Mouse (Mus musculus): ENCODE measurements around the gene Crlf3. TPM values are rescaled to one million over a fixed set of nuclear protein-coding genes. Genes with fewer than 3 reads are reported as not detected.

Crlf3 gene
- polyA plus RNA-seq, 1 experiment from 2014 or later = 26.5 TPM

DNA sequence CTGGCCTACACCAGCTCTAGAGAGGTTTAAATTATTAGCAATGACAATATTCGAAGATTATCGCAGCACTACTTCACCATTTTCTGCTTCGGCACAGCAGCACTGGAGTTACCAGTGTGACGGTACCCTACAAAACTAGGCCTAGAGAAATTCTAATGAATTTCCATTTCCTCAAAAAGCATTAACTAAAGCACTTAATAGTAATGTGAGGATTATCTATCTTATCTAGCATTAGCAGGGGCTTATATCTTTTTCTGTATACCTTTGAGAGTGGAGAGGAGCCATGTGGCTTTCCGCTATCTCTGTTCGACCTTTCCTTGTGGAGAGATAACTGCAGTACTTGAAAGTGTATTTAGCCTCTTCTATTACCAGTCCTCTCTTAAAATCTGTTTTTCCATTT lies 1.0 kb downstream of the Crlf3 start:
- Histone ChIP-seq H3K27ac (no peak overlapping the region), H3K9ac (ENCODE audit: low read depth, low read length) (0 out of 2 replicates have a peak overlapping the region, but pooled peaks have one; percentile 95), H3K4me2 (ENCODE audit: low read length) (peak overlapping the region; percentile 75), H3K4me3 (replicated peaks; ENCODE audit: low read depth, low read length) (peak overlapping the region; percentile 94), H3K9me3 (replicated peaks; ENCODE audit: low read length) (no peaks in the 10 kb centered on the region), H3K36me3 (ENCODE audit: insufficient read depth, low read length) (no peaks in the 10 kb centered on the region), H3K4me1 (replicated peaks; ENCODE audit: insufficient read depth, low read length) (0 out of 2 replicates have a peak, but pooled peaks cover 8% of the 10 kb centered on the region), H3K27me3 (ENCODE audit: insufficient read depth, low read length) (no peaks in the 10 kb centered on the region)
- no peak for ATAC-seq (replicated peaks; ENCODE audit: low FRiP score, low read depth)
- 68% methylated on average over 6 of the region's 6 CpGs for WGBS
- no peak for TF ChIP-seq CTCF (IDR thresholded peaks at IDR 0.05; ENCODE audit: low read depth)
- DNase-seq (ENCODE audit: low spot score) = no peak

DNA sequence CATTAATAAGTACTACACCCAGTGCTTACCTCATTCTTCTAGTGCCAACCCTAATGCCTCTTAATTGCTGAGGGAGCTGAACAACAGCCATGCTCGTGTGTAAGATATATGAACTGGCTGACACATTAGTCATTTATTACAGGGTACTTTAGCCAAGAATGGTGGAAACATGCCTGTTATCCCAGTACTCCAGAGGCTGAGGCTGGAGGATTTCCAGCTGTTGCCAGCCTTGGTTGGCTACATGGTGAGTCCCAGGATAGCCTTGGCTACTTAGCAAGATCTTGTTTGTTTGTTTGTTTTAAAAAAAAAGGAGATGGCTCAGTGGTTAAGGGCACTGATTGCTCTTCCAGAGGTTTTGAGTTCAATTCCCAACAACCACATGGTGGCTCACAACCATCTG lies 2.0 kb downstream of the Crlf3 start:
- H3K27ac ChIP-seq = no peak overlapping the region
- WGBS = 15% methylated on average over 1 of the region's 1 CpGs
- no peak overlapping the region for H3K4me3 ChIP-seq (replicated peaks; ENCODE audit: low read depth, low read length)
- DNase-seq (ENCODE audit: low spot score) = no peak
- no peaks in the 10 kb centered on the region for H3K9me3 ChIP-seq (replicated peaks; ENCODE audit: low read length)
- no peak for TF ChIP-seq CTCF (IDR thresholded peaks at IDR 0.05; ENCODE audit: low read depth)
- no peaks in the 10 kb centered on the region for H3K36me3 ChIP-seq (ENCODE audit: insufficient read depth, low read length)
- H3K9ac ChIP-seq (ENCODE audit: low read depth, low read length) = no peak overlapping the region
- no peak for ATAC-seq (replicated peaks; ENCODE audit: low FRiP score, low read depth)
- H3K27me3 ChIP-seq (ENCODE audit: insufficient read depth, low read length) = no peaks in the 10 kb centered on the region
- H3K4me1 ChIP-seq (replicated peaks; ENCODE audit: insufficient read depth, low read length) = 0 out of 2 replicates have a peak, but pooled peaks cover 8% of the 10 kb centered on the region
- H3K4me2 ChIP-seq (ENCODE audit: low read length) = no peak overlapping the region

DNA sequence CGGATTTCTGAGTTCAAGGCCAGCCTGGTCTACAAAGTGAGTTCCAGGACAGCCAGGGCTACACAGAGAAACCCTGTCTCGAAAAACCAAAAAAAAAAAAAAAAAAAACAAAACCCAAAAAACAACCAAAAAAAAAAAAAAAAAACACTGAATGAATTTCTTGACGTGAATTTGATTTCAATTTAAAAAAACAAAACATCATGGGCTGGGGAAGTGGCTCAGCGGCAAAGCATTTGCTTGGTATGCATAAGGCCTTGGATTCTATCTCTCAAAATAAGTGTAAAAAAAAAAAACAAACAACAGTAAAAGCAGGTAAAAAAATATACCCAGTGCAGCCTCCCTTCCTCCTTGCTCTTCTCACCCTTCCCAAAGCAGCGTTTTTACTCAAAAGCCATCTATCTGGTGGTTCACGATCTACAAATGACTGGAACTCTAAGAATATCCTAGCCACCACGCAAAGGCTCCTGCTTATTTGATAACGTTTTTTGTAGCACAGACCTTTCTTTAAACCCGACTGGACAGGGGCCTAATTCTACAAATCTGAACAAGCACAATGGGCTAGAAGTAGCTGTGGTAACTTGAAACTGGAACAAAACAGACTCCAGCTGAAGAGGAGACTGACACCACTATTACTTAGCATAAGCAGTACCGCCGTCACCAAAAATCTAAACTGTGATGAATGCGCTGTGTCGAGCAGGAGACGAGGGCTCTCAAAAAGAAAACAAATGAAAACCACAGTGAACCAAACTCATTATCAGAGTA lies 2.8 kb downstream of the Crlf3 start:
- Histone ChIP-seq H3K4me2 (ENCODE audit: low read length) (no peak overlapping the region), H3K4me1 (replicated peaks; ENCODE audit: insufficient read depth, low read length) (0 out of 2 replicates have a peak, but pooled peaks cover 8% of the 10 kb centered on the region), H3K9me3 (replicated peaks; ENCODE audit: low read length) (no peaks in the 10 kb centered on the region), H3K4me3 (replicated peaks; ENCODE audit: low read depth, low read length) (no peak overlapping the region), H3K27ac (no peak overlapping the region), H3K36me3 (ENCODE audit: insufficient read depth, low read length) (no peaks in the 10 kb centered on the region), H3K27me3 (ENCODE audit: insufficient read depth, low read length) (no peaks in the 10 kb centered on the region), H3K9ac (ENCODE audit: low read depth, low read length) (no peak overlapping the region)
- DNase-seq (ENCODE audit: low spot score) (peak; percentile 36), ATAC-seq (replicated peaks; ENCODE audit: low FRiP score, low read depth) (no peak)
- TF ChIP-seq CTCF (IDR thresholded peaks at IDR 0.05; ENCODE audit: low read depth) = no peak
- 57% methylated on average over 13 of the region's 14 CpGs for WGBS

DNA sequence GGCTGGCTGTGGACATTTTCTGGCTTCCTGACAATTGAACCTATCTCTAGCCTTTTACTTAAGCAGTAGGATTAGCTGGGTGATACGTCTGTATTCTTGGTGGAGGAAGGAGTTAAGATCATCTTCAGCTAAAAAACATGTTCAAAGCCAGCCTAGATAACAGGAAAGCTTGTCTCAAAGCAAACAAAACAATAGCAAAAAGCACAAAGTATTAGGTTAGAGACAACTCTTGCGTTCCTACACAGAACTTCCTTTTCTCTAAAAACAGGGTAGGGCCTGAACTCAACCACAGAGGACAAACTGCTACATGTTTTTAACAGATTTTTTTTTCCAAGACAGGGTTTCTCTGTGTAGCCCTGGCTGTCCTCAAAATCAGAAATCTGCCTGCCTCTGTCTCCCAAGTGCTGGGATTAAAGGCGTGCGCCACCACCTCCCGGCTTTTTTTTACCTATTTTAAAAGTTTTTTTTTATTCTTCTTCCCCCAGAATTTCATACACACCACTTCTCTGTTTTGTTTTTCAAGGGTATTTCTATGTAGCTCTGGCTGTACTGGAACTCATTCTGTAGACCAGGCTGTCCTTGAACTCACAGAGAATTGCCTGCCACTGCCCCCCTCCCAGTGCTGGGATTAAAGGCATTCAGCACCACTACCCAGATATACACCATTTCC lies 5.0 kb downstream of the Crlf3 start:
- H3K9ac ChIP-seq (ENCODE audit: low read depth, low read length) = no peak overlapping the region
- 0 out of 2 replicates have a peak, but pooled peaks cover 8% of the 10 kb centered on the region for H3K4me1 ChIP-seq (replicated peaks; ENCODE audit: insufficient read depth, low read length)
- H3K27me3 ChIP-seq (ENCODE audit: insufficient read depth, low read length) = no peaks in the 10 kb centered on the region
- ATAC-seq (replicated peaks; ENCODE audit: low FRiP score, low read depth) (no peak), DNase-seq (ENCODE audit: low spot score) (no peak)
- no peak overlapping the region for H3K4me3 ChIP-seq (replicated peaks; ENCODE audit: low read depth, low read length)
- no peaks in the 10 kb centered on the region for H3K36me3 ChIP-seq (ENCODE audit: insufficient read depth, low read length)
- no peak overlapping the region for H3K27ac ChIP-seq
- H3K9me3 ChIP-seq (replicated peaks; ENCODE audit: low read length) = no peaks in the 10 kb centered on the region
- no peak for TF ChIP-seq CTCF (IDR thresholded peaks at IDR 0.05; ENCODE audit: low read depth)
- no peak overlapping the region for H3K4me2 ChIP-seq (ENCODE audit: low read length)
- WGBS = 94% methylated on average over 5 of the region's 5 CpGs

DNA sequence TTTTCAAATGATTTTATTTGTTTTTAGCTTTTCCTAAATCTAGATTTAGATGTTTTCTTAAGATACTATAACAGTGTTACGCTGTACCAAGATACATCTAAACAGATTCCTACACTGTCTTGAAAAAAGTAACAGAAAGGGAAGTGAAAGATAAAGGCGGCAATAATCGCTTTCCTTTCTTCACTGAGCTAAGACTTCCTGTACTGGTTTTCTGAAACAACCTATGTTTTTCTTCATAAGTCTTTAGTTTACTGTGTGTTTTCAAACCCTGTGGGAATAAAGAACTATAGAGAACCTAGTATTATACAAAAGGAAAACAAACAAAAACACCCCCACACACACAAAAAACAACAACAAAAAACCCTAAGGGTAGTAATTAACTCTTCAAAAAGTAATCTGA lies 8.4 kb downstream of the Crlf3 start:
- TF ChIP-seq CTCF (IDR thresholded peaks at IDR 0.05; ENCODE audit: low read depth) = no peak
- no peak for ATAC-seq (replicated peaks; ENCODE audit: low FRiP score, low read depth)
- Histone ChIP-seq H3K4me1 (replicated peaks; ENCODE audit: insufficient read depth, low read length) (no peaks in the 10 kb centered on the region; the same call in 1 of the 2 replicates), H3K36me3 (ENCODE audit: insufficient read depth, low read length) (no peaks in the 10 kb centered on the region), H3K4me3 (replicated peaks; ENCODE audit: low read depth, low read length) (no peak overlapping the region), H3K9me3 (replicated peaks; ENCODE audit: low read length) (no peaks in the 10 kb centered on the region), H3K9ac (ENCODE audit: low read depth, low read length) (no peak overlapping the region), H3K27me3 (ENCODE audit: insufficient read depth, low read length) (no peaks in the 10 kb centered on the region), H3K27ac (no peak overlapping the region), H3K4me2 (ENCODE audit: low read length) (no peak overlapping the region)
- DNase-seq (ENCODE audit: low spot score) = no peak
- WGBS = 81% methylated on average over 3 of the region's 3 CpGs

DNA sequence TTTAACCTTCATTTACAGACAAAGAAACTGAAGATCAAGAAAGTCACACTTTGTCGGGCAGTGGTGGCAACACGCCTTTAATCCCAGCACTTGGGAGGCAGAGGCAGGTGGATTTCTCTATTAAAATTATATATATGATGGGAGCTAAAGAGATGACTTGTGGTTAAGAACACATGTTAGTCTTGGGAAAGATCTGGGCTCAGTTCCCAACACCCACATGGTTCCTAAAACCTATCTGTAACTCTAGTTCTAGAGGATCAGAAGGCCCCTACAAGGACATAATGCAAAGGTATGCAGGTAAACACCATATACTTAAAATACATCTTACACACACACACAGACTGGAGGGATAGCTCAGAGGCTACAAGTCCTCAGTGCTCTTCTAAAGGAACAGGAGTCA lies 9.8 kb downstream of the Crlf3 start:
- no peaks in the 10 kb centered on the region for H3K36me3 ChIP-seq (ENCODE audit: insufficient read depth, low read length)
- H3K4me1 ChIP-seq (replicated peaks; ENCODE audit: insufficient read depth, low read length) = no peaks in the 10 kb centered on the region; the same call in 1 of the 2 replicates
- no peaks in the 10 kb centered on the region for H3K9me3 ChIP-seq (replicated peaks; ENCODE audit: low read length)
- TF ChIP-seq CTCF (IDR thresholded peaks at IDR 0.05; ENCODE audit: low read depth) = no peak
- H3K27ac ChIP-seq = no peak overlapping the region
- no peak overlapping the region for H3K4me3 ChIP-seq (replicated peaks; ENCODE audit: low read depth, low read length)
- no peak overlapping the region for H3K4me2 ChIP-seq (ENCODE audit: low read length)
- no peaks in the 10 kb centered on the region for H3K27me3 ChIP-seq (ENCODE audit: insufficient read depth, low read length)
- H3K9ac ChIP-seq (ENCODE audit: low read depth, low read length) = no peak overlapping the region; the same call in 1 of the 2 replicates
- ATAC-seq (replicated peaks; ENCODE audit: low FRiP score, low read depth) = no peak
- 94% methylated on average over 2 of the region's 2 CpGs for WGBS
- no peak for DNase-seq (ENCODE audit: low spot score)

All from kidney, postnatal 0 days (tissue).